Mouse (Mus musculus): ENCODE measurements at regions not wholly inside any gene's neighbourhood (a gene's known extent, or its start where the extent isn't known, plus 50 kb on each side); places are given as distances from the start of the nearest gene placed in this dataset.

GRCm38 (mm10) chr17:68210313-68211254 is 63.0 kb upstream of the L3mbtl4 start:
- peak; percentile 59 for DNase-seq (ENCODE audit: low read depth, low spot score)

- DNase-seq (ENCODE audit: low read depth, low spot score) = no peak
Measured at GRCm38 (mm10) chr17:68218246-68218645, 55.4 kb upstream of the L3mbtl4 start.

GRCm38 (mm10) chr17:68223170-68223569 is 50.4 kb upstream of the L3mbtl4 start:
- no peak for DNase-seq (ENCODE audit: low read depth, low spot score)
